Mouse (Mus musculus): ENCODE results near the gene Fam216a. TPM values are rescaled to one million over a fixed set of nuclear protein-coding genes. Genes with fewer than 3 reads are reported as not detected.
A peak's percentile ranks its signal among the peaks of the same experiment; 100 is the strongest.

Fam216a gene
- total and polyA plus RNA-seq, 3 experiments, result 10.7 to 12.3 (median 11.1) TPM

- peak in 1 of 2 experiments; percentile 57 for DNase-seq
- WGBS, result 72% methylated on average over 3 of the region's 3 CpGs
- H3K4me1 ChIP-seq (ENCODE audit: control insufficient read depth, insufficient read depth, low read length), result peaks cover 22% of the 10 kb centered on the region
- no peak overlapping the region for H3K4me3 ChIP-seq
- no peak overlapping the region for H3K9ac ChIP-seq (ENCODE audit: low read depth, low read length)
- no peaks in the 10 kb centered on the region for H3K27me3 ChIP-seq (ENCODE audit: control insufficient read depth, insufficient read depth, low read length)
- H3K79me2 ChIP-seq (replicated peaks; ENCODE audit: control insufficient read depth, insufficient read depth, low read length), result no peaks in the 10 kb centered on the region; the same call in 1 of the 2 replicates
- peaks cover 9% of the 10 kb centered on the region for H3K36me3 ChIP-seq (ENCODE audit: control insufficient read depth, insufficient read depth, low read length)
- H3K27ac ChIP-seq, result peak overlapping the region; percentile 40
- intact Hi-C loops (cut with DNase I), result no loop called here
- no peak for TF ChIP-seq EP300 (IDR thresholded peaks at IDR 0.05; ENCODE audit: insufficient read depth, low read depth, low read length)
- peak; percentile 62 for TF ChIP-seq CTCF (IDR thresholded peaks at IDR 0.05)
Observed at GRCm38 (mm10) chr5:122318100-122318499, 54.1 kb downstream of the Fam216a start.

- Histone ChIP-seq H3K36me3 (ENCODE audit: control insufficient read depth, insufficient read depth, low read length) (peaks cover 9% of the 10 kb centered on the region), H3K79me2 (replicated peaks; ENCODE audit: control insufficient read depth, insufficient read depth, low read length) (no peaks in the 10 kb centered on the region; the same call in 1 of the 2 replicates), H3K4me3 (no peak overlapping the region), H3K9ac (ENCODE audit: low read depth, low read length) (no peak overlapping the region), H3K27ac (peak overlapping the region; percentile 45), H3K27me3 (ENCODE audit: control insufficient read depth, insufficient read depth, low read length) (no peaks in the 10 kb centered on the region), H3K4me1 (ENCODE audit: control insufficient read depth, insufficient read depth, low read length) (peaks cover 24% of the 10 kb centered on the region)
- WGBS, result 50% methylated on average over 11 of the region's 11 CpGs
- DNase-seq, result peak in 1 of 2 experiments; percentile 47
- TF ChIP-seq EP300 (IDR thresholded peaks at IDR 0.05; ENCODE audit: insufficient read depth, low read depth, low read length), result no peak
- no peak for TF ChIP-seq CTCF (IDR thresholded peaks at IDR 0.05)
- no peak for TF ChIP-seq POLR2A (IDR thresholded peaks at IDR 0.05; ENCODE audit: insufficient read depth, low read depth, low read length)
- intact Hi-C loops (cut with DNase I), result no loop called here
Observed at GRCm38 (mm10) chr5:122317329-122318045, 54.7 kb downstream of the Fam216a start.

- DNase-seq, result peak; percentile 87 to 93
- intact Hi-C loops (cut with DNase I), result loop anchor here (2.0 to 5.0 kb wide), 3 partner anchors 22 to 48 kb away; partner anchors contain the start of gene Pptc7
- Histone ChIP-seq H3K79me2 (replicated peaks; ENCODE audit: control insufficient read depth, insufficient read depth, low read length) (no peaks in the 10 kb centered on the region), H3K27me3 (ENCODE audit: control insufficient read depth, insufficient read depth, low read length) (no peaks in the 10 kb centered on the region), H3K27ac (peak overlapping the region; percentile 79), H3K36me3 (ENCODE audit: control insufficient read depth, insufficient read depth, low read length) (peaks cover 6% of the 10 kb centered on the region; the same call in 1 of the 2 replicates), H3K4me3 (no peak overlapping the region), H3K9ac (ENCODE audit: low read depth, low read length) (peak overlapping the region; percentile 7; the same call in 1 of the 2 replicates), H3K4me1 (ENCODE audit: control insufficient read depth, insufficient read depth, low read length) (peaks cover 20% of the 10 kb centered on the region)
- 32% methylated on average over 20 of the region's 20 CpGs for WGBS
- peak; percentile 97 for TF ChIP-seq EP300 (IDR thresholded peaks at IDR 0.05; ENCODE audit: insufficient read depth, low read depth, low read length)
- TF ChIP-seq POLR2A (IDR thresholded peaks at IDR 0.05; ENCODE audit: insufficient read depth, low read depth, low read length), result peak; percentile 27; the same call in 1 of the 2 replicates
- peak; percentile 62 for TF ChIP-seq CTCF (IDR thresholded peaks at IDR 0.05)
Observed at GRCm38 (mm10) chr5:122314966-122315667, 57.0 kb downstream of the Fam216a start.

Other genes starting within 250 kb of the Fam216a start
- gene Ccdc63, start 231.5 kb downstream of the Fam216a start, total RNA-seq (2021), result under 1 TPM in 1 of 2 experiments, not detected in 1; 0.16 TPM
- 0.08 and 0.12 TPM in 2 replicates for gene Ccdc63, start 231.5 kb downstream of the Fam216a start, polyA plus RNA-seq (2012; rRNA removed)
- 100 to 1,000 TPM; 101 to 127 TPM for gene Ppp1cc, start 214.1 kb downstream of the Fam216a start, total RNA-seq (2021)
- gene Ppp1cc, start 214.1 kb downstream of the Fam216a start, polyA plus RNA-seq (2012; rRNA removed), result 59.7 and 87.8 TPM in 2 replicates
- gene Hvcn1, start 165.6 kb downstream of the Fam216a start, total RNA-seq (2021), result 1 to 10 TPM in 1 of 2 experiments, under 1 TPM in 1; 0.81 to 1.5 TPM
- 2.4 and 2.9 TPM in 2 replicates for gene Hvcn1, start 165.6 kb downstream of the Fam216a start, polyA plus RNA-seq (2012; rRNA removed)
- gene Tctn1, start 107.9 kb downstream of the Fam216a start, total RNA-seq (2021), result 1 to 10 TPM; 3.2 to 3.9 TPM
- 9.4 and 9.8 TPM in 2 replicates for gene Tctn1, start 107.9 kb downstream of the Fam216a start, polyA plus RNA-seq (2012; rRNA removed)
- gene Pptc7, start 88.0 kb downstream of the Fam216a start, total RNA-seq (2021), result 100 to 1,000 TPM; 108 to 133 TPM
- gene Pptc7, start 88.0 kb downstream of the Fam216a start, polyA plus RNA-seq (2012; rRNA removed), result 77.5 and 122 TPM in 2 replicates
- under 1 TPM; 0.50 to 0.97 TPM for gene Rad9b, start 18.1 kb downstream of the Fam216a start, total RNA-seq (2021)
- gene Rad9b, start 18.1 kb downstream of the Fam216a start, polyA plus RNA-seq (2012; rRNA removed), result 2.5 and 3.0 TPM in 2 replicates
- gene Vps29, start 18.0 kb downstream of the Fam216a start, total RNA-seq (2021), result 10 to 100 TPM; 85.4 to 91.4 TPM
- 39.2 and 70.9 TPM in 2 replicates for gene Vps29, start 18.0 kb downstream of the Fam216a start, polyA plus RNA-seq (2012; rRNA removed)
- gene Gpn3, start 488 bp downstream of the Fam216a start, total RNA-seq (2021), result 10 to 100 TPM; 23.5 to 28.0 TPM
- gene Gpn3, start 488 bp downstream of the Fam216a start, polyA plus RNA-seq (2012; rRNA removed), result 19.2 and 19.8 TPM in 2 replicates
- gene Arpc3, start 19.5 kb upstream of the Fam216a start, total RNA-seq (2021), result 10 to 100 TPM; 91.5 to 98.7 TPM
- gene Arpc3, start 19.5 kb upstream of the Fam216a start, polyA plus RNA-seq (2012; rRNA removed), result 89.6 and 97.1 TPM in 2 replicates
- 10 to 100 TPM; 25.9 to 27.1 TPM for gene Anapc7, start 49.3 kb upstream of the Fam216a start, total RNA-seq (2021)
- 23.2 and 25.4 TPM in 2 replicates for gene Anapc7, start 49.3 kb upstream of the Fam216a start, polyA plus RNA-seq (2012; rRNA removed)
- over 10,000 TPM; 11,796 to 13,259 TPM for gene Atp2a2, start 129.9 kb upstream of the Fam216a start, total RNA-seq (2021)
- gene Atp2a2, start 129.9 kb upstream of the Fam216a start, polyA plus RNA-seq (2012; rRNA removed), result 3,546 and 6,285 TPM in 2 replicates
- gene Ift81, start 242.2 kb upstream of the Fam216a start, total RNA-seq (2021), result 10 to 100 TPM; 78.1 to 97.0 TPM
- 11.4 and 25.3 TPM in 2 replicates for gene Ift81, start 242.2 kb upstream of the Fam216a start, polyA plus RNA-seq (2012; rRNA removed)